Mouse (Mus musculus) hindbrain, postnatal 0 days (tissue): ENCODE data around the gene Itga6. TPM values are rescaled to one million over a fixed set of nuclear protein-coding genes. Genes with fewer than 3 reads are reported as not detected.

Source experiments
- ATAC-seq: fragments of 200-750 bp; cut with Nextera tagmentation; 2 replicates; pipeline ENCODE4 v1.8.0; 2017; ENCODE audit warnings: mild to moderate bottlenecking, moderate TSS enrichment, moderate library complexity
- DNase-seq: peaks from one replicate; pipeline ENCODE4 v3.0.0-alpha.2; 2015; ENCODE audit warnings: low spot score
- H3K27ac ChIP-seq: fragments of 300-500 bp; sonication (generic); 2 replicates; pipeline ENCODE4 v1.5.1; 2014; ENCODE audit warnings: mild to moderate bottlenecking
- H3K27me3 ChIP-seq: fragments of 300-500 bp; sonication (generic); 2 replicates; pipeline ENCODE4 v1.6.1; 2014; ENCODE audit warnings: low read length, mixed read lengths; ENCODE audit not compliant: insufficient read depth
- H3K36me3 ChIP-seq: fragments of 300-500 bp; sonication (generic); 2 replicates; pipeline ENCODE4 v1.6.1; 2014; ENCODE audit warnings: low read length, mixed read lengths; ENCODE audit not compliant: insufficient read depth
- H3K4me1 ChIP-seq: fragments of 300-500 bp; sonication (generic); 2 replicates; pipeline ENCODE4 v1.6.1; 2014; ENCODE audit warnings: antibody characterized with exemption, low read length, mixed read lengths; ENCODE audit not compliant: insufficient read depth
- H3K4me2 ChIP-seq: fragments of 300-500 bp; sonication (generic); 2 replicates; pipeline ENCODE4 v1.6.1; 2014; ENCODE audit warnings: low read depth, mild to moderate bottlenecking, low read length, moderate library complexity, mixed read lengths
- H3K4me3 ChIP-seq: fragments of 300-500 bp; sonication (generic); 2 replicates; pipeline ENCODE4 v1.5.1; 2014; ENCODE audit warnings: low read length
- H3K9ac ChIP-seq: fragments of 300-500 bp; sonication (generic); replicated peaks from 2 replicates; pipeline ENCODE4 v1.6.1; 2014; ENCODE audit warnings: mild to moderate bottlenecking, low read length, moderate library complexity, mixed read lengths
- H3K9me3 ChIP-seq: fragments of 300-500 bp; sonication (generic); 2 replicates; pipeline ENCODE4 v1.6.1; 2016; ENCODE audit warnings: low read length, mixed read lengths
- CTCF ChIP-seq: IDR thresholded peaks from 2 replicates; pipeline ENCODE4 v1.5.1; 2016; ENCODE audit warnings: antibody characterized with exemption, control low read depth, low read depth
- WGBS: fragments of 180-500 bp; shearing (Covaris S2); extraction: QIAGEN DNeasy Blood & Tissue Kit; methylation state at CpG from one replicate; pipeline ENCODE4 v1.1.7; 2014; 5-methylcytosine and 5-hydroxymethylcytosine counted together
- polyA plus RNA-seq: library from polyadenylated mRNA; unstranded; fragments of >200 nt; fragmentation: Nextera tagmentation; extraction: Ambion mirVana; gene quantifications from 2 replicates; pipeline ENCODE4 v1.2.1, GENCODE M21; 2015
- total RNA-seq: library from RNA; depleted of rRNA; stranded (reverse); fragments of >200 nt; gene quantifications from 2 replicates; pipeline ENCODE4 v1.2.3, GENCODE M21; 2014

The Itga6 gene
- total and polyA plus RNA-seq, 2 experiments from 2014 or later, result 20.0 to 46.7 TPM

GRCm38 (mm10) chr2:71722913-71723312 lies 22.5 kb upstream of the Itga6 start:
- Histone ChIP-seq H3K27ac (no peak overlapping the region), H3K36me3 (no peaks in the 10 kb centered on the region), H3K4me1 (peaks cover 3% of the 10 kb centered on the region; the same call in 1 of the 2 replicates), H3K4me2 (no peak overlapping the region), H3K27me3 (no peaks in the 10 kb centered on the region), H3K9me3 (no peaks in the 10 kb centered on the region), H3K9ac (no peak overlapping the region), H3K4me3 (no peak overlapping the region)
- DNase-seq, result no peak
- 91% methylated on average over 5 of the region's 5 CpGs for WGBS
- TF ChIP-seq CTCF, result no peak
- no peak for ATAC-seq

GRCm38 (mm10) chr2:71723623-71724022 lies 21.8 kb upstream of the Itga6 start:
- no peak overlapping the region for H3K4me2 ChIP-seq
- H3K9me3 ChIP-seq, result no peaks in the 10 kb centered on the region
- TF ChIP-seq CTCF, result no peak
- no peak overlapping the region for H3K4me3 ChIP-seq
- no peak overlapping the region for H3K9ac ChIP-seq
- ATAC-seq, result no peak
- DNase-seq, result no peak
- H3K27me3 ChIP-seq, result no peaks in the 10 kb centered on the region
- H3K27ac ChIP-seq, result no peak overlapping the region
- WGBS, result 88% methylated on average over 3 of the region's 3 CpGs
- H3K36me3 ChIP-seq, result no peaks in the 10 kb centered on the region
- H3K4me1 ChIP-seq, result peaks cover 3% of the 10 kb centered on the region; the same call in 1 of the 2 replicates

GRCm38 (mm10) chr2:71724028-71724427 lies 21.4 kb upstream of the Itga6 start:
- ATAC-seq, result no peak
- no peak overlapping the region for H3K4me2 ChIP-seq
- peaks cover 3% of the 10 kb centered on the region; the same call in 1 of the 2 replicates for H3K4me1 ChIP-seq
- no peaks in the 10 kb centered on the region for H3K9me3 ChIP-seq
- no peak for TF ChIP-seq CTCF
- no peaks in the 10 kb centered on the region for H3K36me3 ChIP-seq
- H3K27me3 ChIP-seq, result no peaks in the 10 kb centered on the region
- DNase-seq, result no peak
- WGBS, result 80% methylated on average over 6 of the region's 6 CpGs
- no peak overlapping the region for H3K4me3 ChIP-seq
- no peak overlapping the region for H3K9ac ChIP-seq
- H3K27ac ChIP-seq, result no peak overlapping the region

GRCm38 (mm10) chr2:71725446-71725845 lies 20.0 kb upstream of the Itga6 start:
- H3K27me3 ChIP-seq, result no peaks in the 10 kb centered on the region
- WGBS, result 87% methylated on average over 1 of the region's 1 CpGs

GRCm38 (mm10) chr2:71726883-71727676 lies 18.3 kb upstream of the Itga6 start:
- H3K27me3 ChIP-seq, result no peaks in the 10 kb centered on the region
- DNase-seq (no peak), ATAC-seq (no peak)
- H3K4me1 ChIP-seq, result no peaks in the 10 kb centered on the region
- H3K27ac ChIP-seq, result no peak overlapping the region
- no peak overlapping the region for H3K9ac ChIP-seq
- H3K9me3 ChIP-seq, result no peaks in the 10 kb centered on the region
- H3K4me2 ChIP-seq, result no peak overlapping the region
- no peaks in the 10 kb centered on the region for H3K36me3 ChIP-seq
- WGBS, result 94% methylated on average over 7 of the region's 7 CpGs
- TF ChIP-seq CTCF, result no peak
- H3K4me3 ChIP-seq, result no peak overlapping the region

More at GRCm38 (mm10) chr2:71725446-71725845, 20.0 kb upstream of the Itga6 start:
- Histone ChIP-seq H3K9ac (no peak overlapping the region), H3K36me3 (no peaks in the 10 kb centered on the region), H3K4me3 (no peak overlapping the region), H3K4me1 (no peaks in the 10 kb centered on the region), H3K4me2 (no peak overlapping the region), H3K27ac (no peak overlapping the region), H3K9me3 (no peaks in the 10 kb centered on the region)
- no peak for ATAC-seq
- no peak for TF ChIP-seq CTCF
- DNase-seq, result no peak

GRCm38 (mm10) chr2:71728341-71728740 lies 17.1 kb upstream of the Itga6 start:
- no peaks in the 10 kb centered on the region for H3K27me3 ChIP-seq
- 89% methylated on average over 7 of the region's 7 CpGs for WGBS
- no peaks in the 10 kb centered on the region for H3K36me3 ChIP-seq
- H3K4me3 ChIP-seq, result no peak overlapping the region
- no peaks in the 10 kb centered on the region for H3K9me3 ChIP-seq
- H3K4me2 ChIP-seq, result no peak overlapping the region
- no peak overlapping the region for H3K9ac ChIP-seq
- no peaks in the 10 kb centered on the region for H3K4me1 ChIP-seq
- DNase-seq, result no peak
- no peak for TF ChIP-seq CTCF
- no peak overlapping the region for H3K27ac ChIP-seq
- ATAC-seq, result no peak

- Histone ChIP-seq H3K36me3 (no peaks in the 10 kb centered on the region), H3K4me2 (no peak overlapping the region), H3K9me3 (no peaks in the 10 kb centered on the region), H3K9ac (no peak overlapping the region), H3K27me3 (no peaks in the 10 kb centered on the region), H3K4me1 (no peaks in the 10 kb centered on the region), H3K4me3 (no peak overlapping the region), H3K27ac (no peak overlapping the region)
- DNase-seq, result no peak
- no peak for ATAC-seq
- WGBS, result 55% methylated on average over 5 of the region's 5 CpGs
- no peak for TF ChIP-seq CTCF
Observed at GRCm38 (mm10) chr2:71728796-71729195, 16.6 kb upstream of the Itga6 start.
